Mouse (Mus musculus) erythroblast, embryonic 14.5 days (primary cell): Measurements from ENCODE around the gene Grm6. TPM values are rescaled to one million over a fixed set of nuclear protein-coding genes. Genes with fewer than 3 reads are reported as not detected.

Source experiments
- H3K27me3 ChIP-seq: 2 replicates; pipeline ENCODE4 v1.6.1; 2012; ENCODE audit warnings: inconsistent platforms; ENCODE audit not compliant: control insufficient read depth
- H3K36me3 ChIP-seq: 2 replicates; pipeline ENCODE4 v1.6.1; 2012; ENCODE audit warnings: mild to moderate bottlenecking, inconsistent platforms; ENCODE audit not compliant: control insufficient read depth
- H3K4me1 ChIP-seq: 2 replicates; pipeline ENCODE4 v1.6.1; 2012; ENCODE audit warnings: inconsistent platforms; ENCODE audit not compliant: control insufficient read depth
- H3K4me3 ChIP-seq: replicated peaks from 2 replicates; pipeline ENCODE3; 2012; ENCODE audit warnings: moderate library complexity, mild to moderate bottlenecking, inconsistent platforms
- H3K9me3 ChIP-seq: 2 replicates; pipeline ENCODE4 v1.6.1; 2012; ENCODE audit warnings: low read length, inconsistent platforms, mixed read lengths; ENCODE audit not compliant: control insufficient read depth
- GATA1 ChIP-seq: IDR thresholded peaks from 2 replicates; pipeline ENCODE4 v1.6.1; 2012; ENCODE audit warnings: low read length, inconsistent platforms, mixed read lengths
- TAL1 ChIP-seq: IDR thresholded peaks from 3 replicates; pipeline ENCODE4 v1.6.1; 2012; ENCODE audit warnings: low read length, inconsistent platforms, mixed read lengths
- polyA plus RNA-seq: library from polyadenylated mRNA; stranded (reverse); fragments of >175 nt; gene quantifications from 2 replicates; pipeline ENCODE4 v1.2.3, GENCODE M21; 2012

Gene Grm6
- polyA plus RNA-seq, 1 experiment = not detected

DNA sequence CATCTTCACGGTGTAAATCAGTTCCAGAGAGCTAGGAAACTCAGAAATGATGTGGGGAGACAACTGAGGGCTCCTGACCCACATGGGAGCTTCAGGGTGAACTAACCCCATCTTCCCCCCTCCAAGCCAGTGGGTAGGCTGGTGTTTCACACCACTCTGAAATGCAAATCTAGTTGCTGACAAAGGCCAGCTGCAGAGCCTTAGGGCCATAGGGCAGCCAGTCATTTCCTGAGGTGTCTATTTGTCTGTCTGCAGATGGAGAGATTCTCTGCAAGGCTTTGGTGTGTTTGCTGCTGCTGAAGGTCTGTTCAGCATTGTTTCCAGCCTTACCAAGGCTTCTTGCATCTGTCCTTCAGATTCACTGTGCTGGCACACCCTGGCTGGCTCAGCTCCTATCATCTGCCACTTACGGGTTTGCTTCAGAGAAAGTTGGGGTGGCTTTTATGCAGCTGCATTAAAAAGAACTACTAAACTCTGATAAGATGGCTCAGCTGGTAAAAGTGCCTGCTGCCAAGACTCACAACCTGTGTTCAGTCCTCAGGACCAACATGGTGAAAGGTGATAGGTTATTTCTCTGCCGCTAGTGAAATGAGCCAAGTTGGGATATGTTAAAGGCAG, 1.9 kb upstream of the Grm6 start:
- no peak for TF ChIP-seq TAL1
- TF ChIP-seq GATA1 = no peak
- Histone ChIP-seq H3K27me3 (peaks cover 57% of the 10 kb centered on the region), H3K4me3 (no peak overlapping the region), H3K4me1 (no peaks in the 10 kb centered on the region), H3K36me3 (no peaks in the 10 kb centered on the region), H3K9me3 (no peaks in the 10 kb centered on the region; the same call in 1 of the 2 replicates)

DNA sequence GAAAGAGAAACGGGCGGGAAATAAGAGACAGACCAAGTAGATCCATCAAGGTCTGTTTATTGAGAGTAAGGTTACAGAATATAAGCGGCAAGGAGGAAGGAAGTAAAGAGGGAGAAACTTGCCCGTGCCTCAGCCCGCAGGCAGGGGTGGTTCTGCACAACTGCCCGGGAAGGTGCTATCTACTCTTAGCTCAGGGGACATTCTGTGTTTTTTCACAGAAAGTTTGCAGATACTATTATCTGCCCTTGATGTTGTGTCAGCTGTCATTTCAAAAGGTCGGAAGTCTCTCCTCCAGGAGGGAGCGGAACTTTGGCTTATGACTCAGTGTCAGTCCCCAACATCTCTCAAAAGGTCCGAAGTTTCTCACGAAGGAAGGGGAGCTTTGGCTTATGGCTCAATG, 1.2 kb upstream of the Grm6 start:
- H3K36me3 ChIP-seq = no peaks in the 10 kb centered on the region
- no peak overlapping the region for H3K4me3 ChIP-seq
- no peak for TF ChIP-seq GATA1
- TF ChIP-seq TAL1 = no peak
- no peaks in the 10 kb centered on the region for H3K4me1 ChIP-seq
- no peaks in the 10 kb centered on the region; the same call in 1 of the 2 replicates for H3K9me3 ChIP-seq
- peaks cover 57% of the 10 kb centered on the region for H3K27me3 ChIP-seq

DNA sequence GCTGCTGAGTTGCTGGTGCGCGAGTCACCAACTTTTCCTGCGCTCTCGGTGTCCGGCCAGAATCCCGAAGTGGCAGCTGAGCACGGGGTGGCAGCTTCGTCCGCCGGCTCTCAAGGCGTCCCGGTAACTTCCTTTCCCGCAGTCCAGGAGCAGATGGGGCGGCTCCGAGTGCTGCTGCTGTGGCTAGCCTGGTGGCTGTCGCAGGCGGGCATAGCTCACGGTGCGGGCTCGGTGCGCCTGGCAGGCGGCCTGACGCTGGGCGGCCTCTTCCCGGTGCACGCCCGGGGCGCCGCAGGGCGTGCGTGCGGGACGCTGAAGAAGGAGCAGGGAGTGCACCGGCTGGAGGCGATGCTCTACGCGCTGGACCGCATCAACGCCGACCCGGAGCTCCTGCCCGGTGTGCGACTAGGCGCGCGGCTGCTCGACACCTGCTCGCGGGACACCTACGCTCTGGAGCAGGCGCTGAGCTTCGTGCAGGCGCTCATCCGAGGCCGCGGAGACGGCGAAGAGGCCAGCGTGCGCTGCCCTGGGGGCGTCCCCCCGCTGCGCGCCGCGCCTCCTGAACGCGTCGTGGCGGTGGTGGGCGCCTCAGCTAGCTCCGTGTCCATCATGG, 610 bp downstream of the Grm6 start:
- Histone ChIP-seq H3K4me1 (no peaks in the 10 kb centered on the region), H3K36me3 (no peaks in the 10 kb centered on the region), H3K9me3 (no peaks in the 10 kb centered on the region; the same call in 1 of the 2 replicates), H3K4me3 (no peak overlapping the region), H3K27me3 (peaks cover 57% of the 10 kb centered on the region)
- TF ChIP-seq TAL1 = no peak
- TF ChIP-seq GATA1 = no peak

DNA sequence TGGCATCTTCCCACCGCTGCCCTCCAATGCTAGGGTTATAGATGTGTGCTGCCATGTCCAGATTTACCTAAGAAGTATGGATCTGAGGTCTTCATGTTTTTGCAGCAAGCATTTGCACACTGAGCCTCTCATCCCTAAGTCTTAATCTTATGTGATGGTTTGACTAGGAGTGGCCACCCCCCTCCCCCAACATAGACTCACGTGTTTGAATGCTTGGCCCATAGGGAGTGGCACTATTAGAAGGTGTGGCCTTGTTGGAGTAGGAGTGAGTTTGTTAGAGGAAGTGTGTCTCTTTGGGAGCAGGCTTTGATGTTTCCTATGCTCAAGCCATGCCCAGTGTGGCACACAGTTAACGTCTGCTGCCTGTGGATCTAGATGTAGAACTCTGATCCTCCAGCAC, 28.2 kb downstream of the Grm6 start:
- Histone ChIP-seq H3K9me3 (peaks cover 16% of the 10 kb centered on the region), H3K27me3 (no peaks in the 10 kb centered on the region)
- TF ChIP-seq GATA1 = no peak
- TF ChIP-seq TAL1 = no peak

DNA sequence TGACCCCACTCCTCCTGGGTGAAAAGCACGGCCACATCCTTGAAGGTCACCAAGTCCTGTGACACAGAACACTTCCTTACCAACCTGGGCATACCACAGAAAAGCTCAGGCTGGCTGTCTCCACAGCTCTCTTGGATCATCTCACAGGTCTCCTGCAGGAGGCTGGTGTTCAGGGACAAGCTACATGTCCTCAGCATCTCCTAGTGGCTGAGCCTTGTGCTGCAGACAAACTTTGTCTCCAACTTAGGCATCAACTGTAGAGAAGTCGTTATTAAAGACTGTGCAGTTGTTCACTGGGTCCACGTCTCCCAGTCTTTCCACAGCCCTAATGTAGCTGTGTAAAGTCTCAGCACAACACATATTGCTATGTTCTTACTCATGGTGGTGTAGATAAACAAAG, 33.3 kb downstream of the Grm6 start:
- H3K27me3 ChIP-seq = peaks cover 2% of the 10 kb centered on the region; the same call in 1 of the 2 replicates
- no peak overlapping the region for H3K4me3 ChIP-seq
- H3K4me1 ChIP-seq = no peaks in the 10 kb centered on the region
- peaks cover 2% of the 10 kb centered on the region; the same call in 1 of the 2 replicates for H3K9me3 ChIP-seq
- no peaks in the 10 kb centered on the region for H3K36me3 ChIP-seq
- TF ChIP-seq TAL1 (no peak), GATA1 (no peak)

More for the DNA sequence above, 28.2 kb downstream of the Grm6 start:
- Histone ChIP-seq H3K36me3 (no peaks in the 10 kb centered on the region; the same call in 1 of the 2 replicates), H3K4me1 (no peaks in the 10 kb centered on the region), H3K4me3 (no peak overlapping the region)

DNA sequence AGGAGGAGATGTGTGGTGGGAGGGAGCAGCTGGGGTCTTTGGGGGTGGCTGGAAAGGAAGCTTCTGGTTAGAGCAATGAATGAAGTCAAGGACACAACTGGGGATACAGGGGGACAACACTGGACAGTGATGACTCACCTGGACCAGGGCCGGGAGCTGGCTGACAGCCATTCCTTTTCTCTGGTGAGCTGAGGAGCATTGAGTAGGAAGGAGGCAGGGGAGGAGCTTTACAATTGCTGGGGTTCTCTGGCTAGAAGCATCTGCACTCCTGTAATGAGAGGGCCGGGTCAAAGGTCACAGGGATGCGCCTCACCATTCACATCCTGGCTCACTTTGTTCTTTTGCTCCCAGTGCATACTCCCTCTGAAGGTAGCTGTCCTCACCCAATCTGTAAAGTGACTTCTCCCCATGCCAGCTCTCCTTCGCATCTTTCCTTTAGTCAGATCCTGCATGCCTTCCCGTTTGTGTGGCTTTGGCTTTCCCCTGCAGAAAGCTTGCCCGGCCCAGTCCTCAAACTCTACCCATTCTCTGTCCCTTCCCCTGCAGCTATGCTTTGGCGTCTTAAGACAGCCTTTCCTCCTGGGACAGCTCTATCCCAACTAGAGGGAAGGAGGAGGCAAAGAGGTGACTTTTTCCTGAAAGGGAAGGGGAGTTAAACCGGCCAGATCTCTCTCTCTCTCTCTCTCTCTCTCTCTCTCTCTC, 35.9 kb downstream of the Grm6 start:
- no peaks in the 10 kb centered on the region for H3K9me3 ChIP-seq
- TF ChIP-seq GATA1 = no peak
- no peak overlapping the region for H3K4me3 ChIP-seq
- no peaks in the 10 kb centered on the region for H3K4me1 ChIP-seq
- no peaks in the 10 kb centered on the region for H3K36me3 ChIP-seq
- peaks cover 2% of the 10 kb centered on the region; the same call in 1 of the 2 replicates for H3K27me3 ChIP-seq

DNA sequence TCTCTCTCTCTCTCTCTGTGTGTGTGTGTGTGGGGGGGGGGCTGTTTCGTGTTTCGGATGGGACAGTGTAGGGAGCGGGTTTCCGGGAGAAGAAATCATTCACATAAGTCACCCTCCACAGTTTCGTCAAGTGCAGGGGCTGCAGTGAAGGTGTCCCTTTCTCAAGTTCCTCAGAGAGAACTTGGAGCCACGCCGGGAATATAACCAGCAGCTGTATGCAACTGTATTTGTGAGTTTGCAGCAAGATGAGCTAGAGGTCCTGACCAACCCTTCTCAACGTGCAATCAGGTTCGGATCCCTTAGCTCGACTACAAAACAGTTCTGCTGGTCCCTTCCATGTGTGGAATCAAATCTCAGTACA, 36.4 kb downstream of the Grm6 start:
- H3K27me3 ChIP-seq = peaks cover 2% of the 10 kb centered on the region; the same call in 1 of the 2 replicates
- no peaks in the 10 kb centered on the region for H3K4me1 ChIP-seq
- H3K4me3 ChIP-seq = peak overlapping the region; percentile 30
- no peaks in the 10 kb centered on the region for H3K36me3 ChIP-seq
- TF ChIP-seq GATA1 (no peak), TAL1 (no peak)
- no peaks in the 10 kb centered on the region for H3K9me3 ChIP-seq

DNA sequence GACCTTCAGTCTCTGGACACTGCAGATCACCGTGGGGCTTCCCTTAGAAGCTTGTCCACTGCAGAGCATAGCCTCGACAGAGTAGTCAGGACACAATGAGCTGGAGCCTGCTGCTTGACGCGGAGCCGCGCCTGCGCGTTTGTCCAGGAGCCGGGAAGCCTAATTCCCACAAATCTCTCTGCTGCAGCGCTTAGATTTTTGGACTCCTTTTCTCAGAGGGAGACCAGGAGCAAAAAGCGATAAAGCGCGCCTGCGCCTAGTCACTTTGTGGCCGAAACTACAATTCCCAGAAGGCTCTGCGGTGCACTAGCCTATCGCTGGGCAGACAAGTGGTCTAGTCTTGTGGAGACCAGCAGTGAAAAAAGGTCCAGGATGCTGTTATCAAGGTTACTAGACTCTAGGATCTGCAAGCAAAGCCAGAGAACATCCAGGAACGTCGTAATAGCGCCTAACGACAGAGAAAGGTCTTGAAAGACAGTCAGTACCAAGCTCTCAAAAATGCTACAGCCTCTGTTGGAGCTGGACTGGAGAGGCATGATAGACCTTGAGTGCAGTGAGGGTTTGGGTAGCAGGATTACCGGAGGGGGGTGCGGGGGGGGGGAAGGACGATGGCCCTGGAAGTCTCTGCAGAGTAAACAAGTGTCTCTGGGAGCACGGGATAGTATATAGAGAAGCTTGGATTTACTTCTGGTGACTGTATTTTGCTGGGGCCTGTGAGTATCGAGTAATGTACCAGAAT, 37.1 kb downstream of the Grm6 start, which contains the start of gene Zfp454:
Zfp454 (minus strand) TSS at position 262 of the 739 bp plus-strand sequence.
- no peaks in the 10 kb centered on the region for H3K4me1 ChIP-seq
- H3K9me3 ChIP-seq = peaks cover 3% of the 10 kb centered on the region; the same call in 1 of the 2 replicates
- TF ChIP-seq TAL1 (no peak), GATA1 (no peak)
- peaks cover 2% of the 10 kb centered on the region; the same call in 1 of the 2 replicates for H3K27me3 ChIP-seq
- peak within 1 kb of the TSS; percentile 30 for H3K4me3 ChIP-seq
- H3K36me3 ChIP-seq = no peaks in the 10 kb centered on the region
